Mouse (Mus musculus) induced T-regulatory cell, adult 2 months (primary cell): Measurements from ENCODE around the gene Syne1.

Experiments used
- DNase-seq: peaks from one replicate; pipeline ENCODE4 v3.0.0-alpha.2; 2012; ENCODE audit warnings: low read depth

Syne1 gene

GRCm38 (mm10) chr10:5139932-5140264, 411.4 kb downstream of the Syne1 start:
- DNase-seq: no peak

- no peak for DNase-seq
These were observed 411.9 kb downstream of the Syne1 start for GRCm38 (mm10) chr10:5139246-5139931.

- no peak for DNase-seq
These were observed 419.2 kb downstream of the Syne1 start for GRCm38 (mm10) chr10:5132050-5132449.

- no peak for DNase-seq
These were observed 420.8 kb downstream of the Syne1 start for GRCm38 (mm10) chr10:5130495-5130894.

GRCm38 (mm10) chr10:5124757-5125156, 426.5 kb downstream of the Syne1 start:
- DNase-seq: no peak

DNA sequence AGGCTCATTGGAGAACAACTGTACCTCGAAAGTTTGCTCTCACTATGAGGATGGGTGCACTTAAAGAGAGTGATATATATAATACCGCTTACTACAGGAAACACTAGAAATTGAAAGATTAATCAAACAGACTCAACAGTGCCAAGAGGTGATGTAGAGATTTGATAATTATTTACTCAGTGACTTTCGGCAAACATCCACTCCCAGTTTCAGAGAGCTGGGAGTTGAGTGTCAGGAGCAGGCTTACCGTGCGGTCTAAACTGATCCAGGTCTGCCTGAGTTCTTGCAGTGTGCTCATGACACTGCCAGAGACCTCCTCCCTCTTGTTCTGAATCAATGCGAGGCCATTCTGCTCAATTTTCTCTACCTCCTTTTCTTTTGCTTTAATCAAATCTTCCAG, 434.6 kb downstream of the Syne1 start:
- no peak for DNase-seq

GRCm38 (mm10) chr10:5116155-5116554, 435.1 kb downstream of the Syne1 start:
- DNase-seq: no peak

DNA sequence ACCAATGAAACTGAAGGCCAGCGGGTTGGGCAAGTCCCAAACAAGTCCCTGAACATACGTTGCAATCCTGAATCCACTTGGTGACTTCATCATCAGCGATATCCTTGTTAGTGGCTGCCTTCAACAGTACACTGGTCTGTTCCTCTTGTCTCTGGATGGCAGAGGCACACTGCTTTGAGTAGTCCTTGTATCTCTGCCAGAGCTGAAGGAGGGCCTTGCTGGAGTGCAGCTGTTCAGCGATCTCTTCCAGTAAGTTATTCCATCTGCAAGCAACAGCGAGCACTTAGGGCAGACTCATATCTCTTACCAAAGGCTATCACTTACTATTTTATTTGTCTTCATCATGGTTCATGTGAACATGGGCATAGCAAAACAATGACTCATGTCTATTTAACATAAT, 440.5 kb downstream of the Syne1 start:
- DNase-seq: no peak

DNA sequence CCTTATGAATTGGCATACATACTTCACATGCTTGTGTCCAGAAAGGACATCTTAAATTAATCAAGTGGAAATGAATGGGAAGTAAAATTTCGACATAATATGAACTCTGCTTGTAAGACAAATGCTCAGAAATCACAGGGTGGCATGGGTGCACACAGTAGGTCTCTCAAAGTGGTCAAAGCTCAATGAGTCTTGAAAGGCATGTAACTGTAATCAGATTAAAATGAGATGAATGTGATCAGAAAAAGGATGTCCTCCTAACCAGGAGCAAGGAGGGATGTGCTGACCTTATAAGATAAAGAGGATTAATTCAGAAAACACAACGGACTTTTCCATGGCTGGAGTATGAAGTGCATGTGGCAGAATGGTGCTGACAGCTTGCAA, 453.5 kb downstream of the Syne1 start:
- DNase-seq: no peak

GRCm38 (mm10) chr10:5096996-5097753, 454.1 kb downstream of the Syne1 start:
- no peak for DNase-seq

- DNase-seq: no peak
These were observed 462.1 kb downstream of the Syne1 start for GRCm38 (mm10) chr10:5089133-5089532.

GRCm38 (mm10) chr10:5087336-5087735, 463.9 kb downstream of the Syne1 start:
- no peak for DNase-seq

DNA sequence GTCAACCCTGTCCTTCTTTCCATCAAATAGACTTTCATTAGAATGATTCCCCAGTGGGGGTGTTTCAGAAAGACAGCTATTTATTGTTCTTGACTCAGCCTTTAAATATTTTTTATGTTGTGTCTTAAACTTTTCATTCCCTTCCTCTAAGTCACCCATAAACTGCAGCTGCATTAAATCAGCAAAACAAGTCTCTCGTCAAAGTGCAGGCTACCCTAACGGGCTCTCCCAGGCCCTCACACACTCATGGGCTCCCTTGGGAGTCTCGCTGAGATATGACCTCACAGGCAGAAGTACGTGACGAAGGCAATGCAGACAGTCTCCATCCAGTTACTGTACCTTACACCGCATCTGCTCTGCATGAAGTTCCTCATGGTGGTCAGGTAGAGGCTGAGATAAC, 465.0 kb downstream of the Syne1 start:
- no peak for DNase-seq

DNA sequence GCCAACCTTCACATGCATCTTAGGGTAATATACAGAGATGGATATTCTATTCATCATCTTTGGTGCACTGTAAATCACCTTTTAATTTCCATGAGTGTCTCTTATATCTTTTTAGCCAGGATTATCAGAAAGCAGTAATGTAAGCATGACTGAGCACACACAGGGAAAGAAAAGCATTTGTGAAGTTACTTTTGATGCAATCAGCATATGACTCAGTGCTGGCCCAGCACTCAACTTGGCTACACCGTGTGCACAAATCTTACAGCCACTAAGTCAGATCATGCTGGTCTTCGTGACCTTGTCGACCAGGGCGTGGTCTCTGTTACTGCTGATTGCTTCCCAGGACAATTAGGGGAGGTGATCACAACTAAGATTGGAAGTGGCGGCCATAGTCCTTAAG, 465.5 kb downstream of the Syne1 start:
- DNase-seq: no peak

DNA sequence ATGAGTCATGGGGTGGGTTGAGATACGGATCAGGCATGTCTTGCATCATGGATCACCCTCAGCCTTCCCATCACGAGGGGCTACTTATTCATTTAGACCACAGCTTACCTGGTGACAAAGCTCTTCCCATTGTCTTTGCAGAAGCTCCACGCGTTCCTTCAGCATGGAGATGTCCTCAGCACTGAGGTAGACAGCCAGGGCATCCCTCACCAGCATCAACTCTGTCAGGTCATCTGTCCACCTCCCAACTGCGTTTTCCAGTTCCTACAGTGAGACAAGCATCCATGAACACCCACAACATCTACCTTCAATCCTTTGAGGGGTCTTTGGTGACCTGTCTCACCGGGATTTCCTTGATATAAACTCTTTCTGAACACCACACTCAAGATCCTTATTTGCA, 467.6 kb downstream of the Syne1 start:
- no peak for DNase-seq

GRCm38 (mm10) chr10:5079945-5080468, 471.3 kb downstream of the Syne1 start:
- DNase-seq: peak; percentile 18

GRCm38 (mm10) chr10:5075724-5076123, 475.6 kb downstream of the Syne1 start:
- no peak for DNase-seq

DNA sequence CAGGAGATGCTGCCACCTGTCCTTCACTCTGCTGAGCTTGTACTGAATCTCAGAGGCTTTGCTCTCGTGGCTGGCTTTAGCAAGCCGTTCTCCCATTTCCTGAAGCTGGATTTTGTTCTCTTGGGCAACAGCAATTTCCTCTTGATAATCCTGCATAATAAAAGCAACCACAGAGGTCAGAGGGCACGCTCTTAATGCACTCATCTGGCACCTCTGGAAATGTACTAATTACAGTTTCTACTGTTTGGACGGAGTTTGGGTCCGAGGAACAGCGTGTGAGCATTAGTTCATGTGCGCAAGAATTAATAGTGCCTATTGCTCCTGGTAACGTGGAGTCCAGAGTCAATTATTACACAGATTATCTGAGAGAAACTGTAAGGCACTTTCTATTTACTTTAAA, 479.2 kb downstream of the Syne1 start:
- DNase-seq: no peak

- no peak for DNase-seq
These were observed 480.4 kb downstream of the Syne1 start for GRCm38 (mm10) chr10:5070941-5071231.

DNA sequence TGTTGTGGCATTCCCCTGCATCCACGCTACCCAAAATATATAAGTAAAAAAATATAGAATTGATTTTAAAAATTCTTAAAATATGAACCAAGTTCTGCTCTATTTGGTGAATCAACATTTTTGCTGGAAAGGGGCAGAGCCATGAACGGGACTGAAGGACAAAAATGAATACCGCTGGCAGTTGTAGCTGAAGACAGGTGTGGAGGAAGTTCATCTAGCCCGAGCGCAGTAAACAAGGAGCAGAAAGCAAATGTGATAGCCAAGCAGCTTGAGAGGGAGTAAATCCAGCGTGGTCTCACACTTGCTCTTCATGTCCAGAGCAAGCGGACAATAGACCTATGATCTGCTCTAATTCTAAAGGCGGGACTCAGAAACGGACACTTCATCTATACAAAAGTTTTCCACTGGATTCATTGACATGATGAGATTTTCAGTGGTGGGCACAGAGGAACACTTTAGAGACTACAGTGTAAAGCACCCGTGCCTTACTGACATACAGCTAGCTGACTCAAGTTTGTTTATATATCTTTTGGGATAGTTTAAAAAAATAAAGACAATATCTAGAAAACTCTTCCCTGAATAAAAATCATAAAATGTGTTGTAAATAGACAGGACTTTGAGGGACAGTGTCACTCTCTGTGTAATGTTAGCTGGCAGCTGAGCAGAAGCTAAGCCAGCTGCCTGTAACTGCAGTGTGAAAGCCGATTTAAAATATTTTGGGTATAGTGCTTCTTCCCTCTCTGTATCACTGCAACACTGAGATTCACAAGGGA, 480.9 kb downstream of the Syne1 start:
- DNase-seq: no peak

- no peak for DNase-seq
These were observed 482.5 kb downstream of the Syne1 start, which contains the start of gene Gm10097 for GRCm38 (mm10) chr10:5068676-5069265. Gene Gm10097 (plus strand): TSS chr10:5069192.

DNA sequence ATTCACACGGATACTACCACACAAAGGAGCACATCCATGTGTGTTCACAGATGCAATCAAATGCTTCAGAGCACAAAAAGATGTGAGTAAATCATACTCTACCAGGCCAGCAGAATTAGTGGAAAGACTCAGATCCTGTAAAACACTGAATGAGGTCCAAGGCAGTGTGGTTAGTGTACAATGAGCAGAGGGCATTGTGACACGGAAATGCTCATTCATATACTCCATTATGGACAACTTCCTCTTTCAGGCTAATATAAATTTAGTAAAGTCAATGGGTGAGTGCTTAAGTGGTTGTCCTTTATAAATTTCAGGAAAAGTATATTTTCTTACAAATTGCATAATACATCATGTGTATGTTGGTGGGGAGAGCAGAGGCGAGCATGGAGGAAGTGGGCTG, 484.2 kb downstream of the Syne1 start:
- DNase-seq: no peak

GRCm38 (mm10) chr10:5059983-5060382, 491.3 kb downstream of the Syne1 start:
- DNase-seq: no peak
